Mouse (Mus musculus): Measurements from ENCODE around the gene Pramel1.
"Not testable (repeated sequence)": the region's sequence is repeated elsewhere in the genome, so short reads cannot be mapped to it uniquely, and the experiment has no call there.

Gene Pramel1

DNA sequence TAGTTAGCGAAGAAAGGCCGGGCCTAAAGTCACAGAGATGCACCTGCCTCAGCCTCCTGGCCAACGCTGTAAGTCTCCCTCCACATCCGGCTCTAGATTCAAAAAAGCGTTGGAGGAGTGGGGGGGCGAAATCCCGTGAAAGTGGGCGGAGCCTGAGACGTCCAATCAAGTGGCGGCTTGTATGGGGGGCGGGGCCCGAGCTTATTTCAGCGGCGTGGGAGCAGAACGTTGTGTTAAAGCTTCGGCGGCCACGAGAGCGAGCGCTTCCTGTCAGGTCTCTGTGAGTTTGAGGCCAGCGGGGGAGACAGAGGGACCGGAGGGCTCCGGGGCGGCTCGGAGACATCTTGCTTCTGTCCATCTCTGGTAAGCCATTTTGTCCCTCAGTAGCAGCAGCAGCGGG, at the start of gene Pramel1:
Gene Pramel1, plus strand, starts transcription at position 248 of the 400 bp plus-strand sequence.
- DNase-seq (ENCODE audit: low spot score in 2 of 2), result no peak

DNA sequence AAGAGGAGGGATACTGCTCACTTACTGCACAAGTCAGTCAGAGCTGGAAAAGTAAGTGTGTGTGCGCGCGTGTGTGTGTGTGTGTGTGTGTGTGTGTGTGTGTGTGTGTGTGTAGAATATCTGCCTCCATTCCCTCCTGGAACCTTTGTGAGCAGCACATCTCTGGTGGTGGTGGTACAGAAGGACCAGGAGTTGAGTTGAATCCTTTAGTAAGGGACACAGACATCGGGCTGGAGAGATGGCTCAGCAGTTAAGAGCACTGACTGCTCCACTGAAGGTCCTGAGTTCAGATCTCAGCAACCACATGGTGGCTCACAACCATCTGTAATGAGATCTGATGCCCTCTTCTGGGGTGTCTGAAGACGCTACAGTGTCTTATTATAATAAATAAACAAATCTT, 48.7 kb upstream of the Pramel1 start:
- DNase-seq (ENCODE audit: low spot score in 2 of 2), result not testable (repeated sequence)

DNA sequence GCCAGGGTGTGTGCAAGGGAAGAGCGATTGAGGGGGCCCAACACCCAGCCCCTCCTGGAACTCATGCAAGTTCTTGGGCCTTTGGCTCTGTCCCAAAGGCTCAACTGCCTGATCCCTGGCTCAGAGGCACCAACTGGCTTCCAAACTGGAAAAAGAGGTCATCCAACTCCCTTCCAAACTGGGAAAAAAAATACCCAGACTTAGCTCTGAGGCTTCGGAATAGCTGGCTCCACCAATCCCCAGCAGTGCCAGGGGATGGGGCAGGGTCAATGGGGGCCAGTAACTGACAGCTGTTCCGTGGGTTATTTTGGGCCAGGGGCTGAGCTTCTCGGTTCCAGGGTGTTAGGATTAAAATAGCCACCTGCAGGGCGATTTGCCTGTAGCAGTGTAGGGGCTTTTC, 45.5 kb upstream of the Pramel1 start:
- no peak for DNase-seq (ENCODE audit: low spot score in 2 of 2)

DNA sequence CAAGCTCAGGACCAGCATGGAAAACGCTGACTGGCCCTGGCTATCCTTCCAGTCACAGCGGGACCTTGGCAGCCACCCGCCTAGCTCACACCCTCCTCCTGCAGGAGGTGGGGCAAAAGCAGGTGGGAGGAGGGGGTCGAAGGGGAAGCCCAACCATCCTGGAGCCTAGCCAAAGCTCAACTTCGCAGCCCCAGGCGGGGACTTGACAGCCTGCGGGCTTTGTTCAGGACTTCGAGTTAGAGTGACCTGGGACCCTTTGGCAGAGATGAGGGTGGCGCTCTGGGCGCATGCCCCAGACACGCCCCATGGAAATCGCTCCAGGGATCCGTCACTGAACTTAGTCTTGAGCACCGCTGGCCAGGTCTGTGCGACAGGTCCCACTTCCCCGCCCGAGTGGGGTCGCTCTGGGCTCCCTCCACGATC, 44.7 kb upstream of the Pramel1 start, which contains the start of gene Lrrc38:
Gene Lrrc38, plus strand, starts transcription at position 274 of the 423 bp plus-strand sequence.
- no peak for DNase-seq (ENCODE audit: low spot score in 2 of 2)

DNA sequence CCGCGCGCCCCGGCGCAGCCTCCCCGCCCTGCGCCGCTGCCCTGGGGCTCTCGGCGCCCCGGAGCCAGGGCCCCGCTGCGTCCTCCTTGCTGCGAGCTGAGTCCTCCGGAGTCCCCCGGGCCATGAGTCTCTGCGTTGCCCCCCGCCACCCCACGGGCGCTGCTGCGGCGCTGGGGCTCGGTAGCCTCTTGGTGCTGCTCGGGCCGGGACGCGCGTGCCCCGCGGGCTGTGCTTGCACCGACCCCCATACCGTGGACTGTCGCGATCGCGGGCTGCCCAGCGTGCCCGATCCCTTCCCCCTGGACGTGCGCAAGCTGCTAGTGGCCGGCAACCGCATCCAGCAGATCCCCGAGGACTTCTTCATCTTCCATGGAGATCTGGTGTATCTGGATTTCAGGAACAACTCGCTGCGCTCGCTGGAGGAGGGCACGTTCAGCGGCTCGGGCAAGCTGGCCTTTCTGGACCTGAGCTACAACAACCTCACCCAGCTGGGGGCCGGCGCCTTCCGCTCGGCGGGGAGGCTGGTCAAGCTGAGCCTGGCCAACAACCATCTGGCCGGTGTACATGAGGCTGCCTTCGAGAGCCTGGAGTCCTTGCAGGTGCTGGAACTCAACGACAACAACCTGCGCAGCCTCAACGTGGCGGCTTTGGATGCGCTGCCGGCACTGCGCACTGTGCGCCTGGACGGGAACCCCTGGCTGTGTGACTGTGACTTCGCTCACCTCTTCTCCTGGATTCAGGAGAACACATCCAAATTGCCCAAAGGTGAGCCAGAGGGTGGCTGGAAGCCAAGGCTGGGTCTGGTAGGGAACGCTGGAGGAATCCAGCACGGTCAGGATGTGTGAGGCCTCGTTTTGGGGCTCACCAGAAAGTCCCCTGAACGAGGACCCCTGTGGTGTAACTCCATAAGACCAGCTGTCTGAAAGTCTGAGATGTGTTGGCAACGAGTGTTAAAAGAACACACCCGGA, 43.9 kb upstream of the Pramel1 start:
- peak in 1 of 2 experiments; percentile 20 for DNase-seq (ENCODE audit: low spot score in 2 of 2)

DNA sequence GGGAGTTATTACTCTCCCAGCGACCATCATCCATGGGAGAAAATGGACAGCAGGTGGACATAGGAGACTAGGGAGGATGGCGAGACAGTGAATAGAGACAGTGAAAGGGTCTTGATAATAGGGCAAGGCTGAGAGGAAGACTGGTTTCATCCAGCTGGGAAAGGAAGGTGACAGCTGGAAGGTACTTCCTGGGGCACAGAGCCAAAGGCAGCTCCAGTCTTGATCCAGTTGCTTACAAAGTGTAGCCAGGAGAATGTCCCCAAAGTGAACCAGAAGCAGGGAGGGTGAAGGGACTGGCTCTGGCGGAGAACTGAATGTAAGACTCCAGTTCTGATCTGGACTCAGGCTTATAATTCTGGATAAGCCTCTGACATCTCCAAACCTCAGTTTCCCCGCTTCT, 41.9 kb upstream of the Pramel1 start:
- DNase-seq (ENCODE audit: low spot score in 2 of 2), result no peak

DNA sequence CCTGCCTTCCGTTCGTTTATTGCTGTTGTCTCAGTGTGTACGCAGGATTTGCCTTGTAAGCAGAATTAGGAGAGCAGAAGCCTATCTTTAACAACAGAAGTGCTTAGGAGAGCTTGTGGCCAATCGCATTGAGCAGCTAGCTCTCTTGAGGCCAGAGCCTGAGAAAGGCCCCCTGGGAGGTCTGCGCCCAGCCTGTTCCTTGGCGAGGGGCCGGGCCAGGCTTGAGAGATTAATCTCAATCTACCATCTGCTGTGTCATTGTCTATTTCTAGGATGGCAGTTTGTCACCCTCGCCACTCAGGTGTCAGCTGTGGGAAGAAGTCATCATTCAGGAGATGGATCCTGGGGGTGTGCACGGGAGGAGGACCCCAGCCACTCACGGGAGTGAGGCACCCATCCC, 32.7 kb upstream of the Pramel1 start:
- no peak for DNase-seq (ENCODE audit: low spot score in 2 of 2)

DNA sequence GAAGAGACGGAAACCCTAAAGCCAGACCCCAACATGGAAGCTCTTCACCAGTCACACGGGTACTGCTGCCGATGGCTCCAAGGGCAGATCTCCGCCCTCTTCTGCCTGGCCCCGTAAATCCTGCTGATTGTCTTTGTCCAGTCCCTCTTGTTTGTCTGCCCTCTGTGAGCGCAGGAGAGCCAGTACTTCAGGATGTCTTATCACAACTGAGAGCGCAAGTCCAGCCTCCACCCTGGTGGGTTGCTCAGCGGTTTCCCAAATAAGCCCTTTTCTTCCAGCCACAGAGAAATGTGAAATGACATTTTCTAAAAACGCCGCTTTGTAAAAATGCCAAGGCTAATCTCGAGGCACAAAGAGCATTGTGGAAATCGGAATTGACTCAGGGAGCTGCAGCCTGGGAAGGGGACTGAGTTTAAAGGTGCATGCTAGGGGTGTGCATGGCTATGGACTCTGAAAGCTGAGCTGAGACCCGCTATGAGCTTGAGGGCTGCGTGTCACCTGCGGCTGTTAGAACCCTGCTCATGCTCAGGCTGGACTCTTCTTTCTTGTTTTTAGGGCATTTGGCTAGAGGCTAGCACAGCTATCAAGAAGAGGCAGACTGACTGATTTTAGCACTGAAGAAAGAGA, 27.7 kb upstream of the Pramel1 start:
- DNase-seq (ENCODE audit: low spot score in 2 of 2), result no peak

DNA sequence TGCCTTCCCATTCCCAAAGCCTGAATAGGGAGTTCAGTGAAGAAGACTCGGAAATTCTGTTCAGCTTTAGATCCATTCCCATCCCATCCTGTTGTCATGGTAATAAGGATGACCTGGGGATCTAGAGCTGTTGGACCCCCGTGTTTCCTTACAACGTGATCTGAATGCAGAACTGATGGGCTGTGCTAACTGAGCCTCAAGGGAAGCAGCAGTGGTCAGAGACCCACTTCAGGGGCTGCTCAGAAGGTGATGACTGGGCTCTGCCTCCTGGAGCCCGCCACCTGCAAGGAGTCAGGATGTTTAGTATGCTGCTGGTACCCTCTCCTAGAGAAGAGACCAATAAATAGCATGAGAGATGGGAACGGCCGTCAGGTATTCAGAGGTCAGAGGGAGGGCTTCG, 14.7 kb upstream of the Pramel1 start:
- no peak for DNase-seq (ENCODE audit: low spot score in 2 of 2)

DNA sequence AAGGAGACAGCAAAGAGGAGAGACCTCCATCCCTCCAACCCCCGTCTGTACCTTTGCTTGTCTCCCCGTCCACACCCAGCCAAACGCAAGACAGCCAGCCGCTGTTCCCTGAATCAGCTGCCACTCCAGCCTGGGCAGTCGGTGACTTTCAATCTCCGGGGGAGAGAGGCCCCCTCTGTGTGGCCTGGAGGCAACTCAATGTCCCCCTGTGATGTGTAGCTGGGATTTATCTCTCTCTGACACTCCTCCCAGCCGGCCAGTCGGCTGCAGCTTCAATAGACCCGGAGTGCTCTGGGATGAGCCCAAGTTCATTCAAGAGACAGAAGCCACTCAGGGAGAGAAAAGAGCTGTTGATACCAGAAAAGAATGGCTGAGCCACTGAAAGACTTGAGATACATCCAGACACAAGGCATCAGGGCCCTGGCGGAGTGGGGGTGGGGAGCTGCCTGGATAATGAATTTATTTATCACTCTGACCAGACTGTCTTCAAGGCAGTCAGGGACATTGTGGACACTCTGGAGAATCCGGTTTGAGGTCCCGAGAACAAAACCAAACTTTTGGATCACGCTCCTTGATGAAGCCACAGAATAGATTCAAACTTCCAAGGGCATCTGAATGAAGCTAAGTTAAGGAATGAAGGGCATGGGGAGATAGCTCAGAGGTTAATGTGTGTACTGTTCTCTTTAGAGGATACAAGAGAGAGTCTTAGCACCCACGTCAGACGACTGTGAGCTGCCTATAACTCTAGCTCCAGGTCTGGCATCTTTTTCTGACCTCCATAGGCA, 14.1 kb upstream of the Pramel1 start:
- DNase-seq (ENCODE audit: low spot score in 2 of 2), result peak in 1 of 2 experiments; percentile 14

DNA sequence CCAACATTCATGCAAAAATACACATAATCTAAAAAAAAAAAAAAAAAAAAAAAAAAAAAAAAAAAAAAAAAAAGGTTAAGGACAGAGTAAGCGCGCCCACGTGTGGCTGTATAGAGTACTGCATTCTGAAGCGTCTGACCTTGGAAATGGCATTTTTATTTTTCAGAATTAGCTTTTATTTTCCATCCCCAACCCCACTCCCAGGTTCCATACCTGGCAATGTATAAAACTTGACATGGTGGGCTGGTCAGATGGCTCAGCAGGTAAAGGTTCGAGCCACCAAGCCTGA, 13.6 kb upstream of the Pramel1 start:
- peak; percentile 16 to 22 for DNase-seq (ENCODE audit: low spot score in 2 of 2)

DNA sequence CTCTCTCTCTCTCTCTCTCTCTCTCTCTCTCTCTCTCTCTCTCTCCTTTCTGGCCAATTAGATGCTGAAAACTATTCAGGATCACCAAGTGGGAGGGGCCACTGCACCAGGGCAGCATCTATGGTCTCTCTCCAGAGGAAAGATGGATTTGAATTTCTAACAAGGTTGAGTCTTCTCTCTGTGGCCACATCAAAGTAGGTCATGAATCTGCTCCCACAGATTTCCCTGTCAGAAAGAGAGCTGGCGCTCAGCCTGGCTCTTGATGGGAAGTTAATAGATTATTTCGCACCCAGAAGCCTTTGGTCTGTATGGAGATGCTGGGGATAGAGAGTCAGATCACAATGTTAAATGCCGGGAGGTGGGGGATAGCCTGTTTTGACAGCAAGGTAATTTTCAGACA, 12.1 kb upstream of the Pramel1 start:
- DNase-seq (ENCODE audit: low spot score in 2 of 2), result no peak

DNA sequence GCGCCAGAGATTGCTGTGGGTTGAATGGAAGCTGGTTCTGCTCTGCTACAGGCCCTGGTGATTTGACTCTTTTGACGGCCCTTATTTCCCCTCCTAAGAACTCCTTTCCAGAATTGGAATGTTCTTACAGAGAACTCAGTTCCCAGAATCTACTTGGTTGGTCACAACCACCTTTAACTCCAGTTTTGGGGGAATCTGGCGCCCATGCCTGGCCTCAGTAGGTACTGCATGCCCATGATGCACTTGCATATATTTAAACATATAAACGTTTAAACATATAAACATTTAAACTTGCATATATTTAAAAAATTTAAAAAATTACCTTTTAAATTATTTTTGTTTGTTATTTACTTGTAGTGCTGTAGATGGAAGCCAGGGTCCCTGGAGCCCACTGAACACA, 10.6 kb upstream of the Pramel1 start:
- DNase-seq (ENCODE audit: low spot score in 2 of 2), result no peak

DNA sequence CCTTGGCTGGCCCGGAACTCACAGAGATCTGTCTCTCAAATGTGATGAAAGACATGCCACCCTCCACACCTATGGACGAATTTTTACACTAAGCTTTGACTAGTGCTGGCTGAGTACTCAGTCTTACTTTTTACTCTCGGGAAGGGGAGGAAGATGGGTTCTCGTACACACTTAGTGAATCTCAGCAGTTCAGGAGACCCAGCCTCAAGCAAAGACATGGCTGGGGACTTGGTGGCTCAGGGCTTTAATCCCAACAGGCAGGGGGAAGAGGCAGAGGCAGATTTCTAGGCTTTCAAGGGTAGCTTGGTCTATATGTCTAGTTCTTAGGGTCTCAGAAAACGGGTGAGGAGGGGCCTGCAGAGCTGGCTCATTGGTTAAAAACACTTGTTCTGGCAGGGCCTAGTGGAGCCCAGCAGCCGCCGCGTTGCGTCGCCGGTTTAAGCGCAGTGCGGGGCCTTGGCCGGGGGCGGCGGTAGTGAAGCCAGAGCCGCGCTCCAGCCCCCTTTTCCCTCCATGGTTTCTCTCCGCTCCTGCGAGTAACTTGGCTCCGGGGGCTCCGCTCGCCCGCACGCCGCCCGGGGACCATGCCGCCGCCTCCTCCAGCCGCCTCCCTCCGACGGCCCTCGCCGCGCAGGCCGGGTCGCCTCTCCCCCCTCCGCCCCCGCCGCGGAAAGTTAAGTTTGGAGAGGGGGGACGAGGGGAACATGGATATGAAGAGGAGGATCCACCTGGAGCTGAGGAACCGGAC, 5.1 kb upstream of the Pramel1 start:
- peak; percentile 12 to 40 for DNase-seq (ENCODE audit: low spot score in 2 of 2)

DNA sequence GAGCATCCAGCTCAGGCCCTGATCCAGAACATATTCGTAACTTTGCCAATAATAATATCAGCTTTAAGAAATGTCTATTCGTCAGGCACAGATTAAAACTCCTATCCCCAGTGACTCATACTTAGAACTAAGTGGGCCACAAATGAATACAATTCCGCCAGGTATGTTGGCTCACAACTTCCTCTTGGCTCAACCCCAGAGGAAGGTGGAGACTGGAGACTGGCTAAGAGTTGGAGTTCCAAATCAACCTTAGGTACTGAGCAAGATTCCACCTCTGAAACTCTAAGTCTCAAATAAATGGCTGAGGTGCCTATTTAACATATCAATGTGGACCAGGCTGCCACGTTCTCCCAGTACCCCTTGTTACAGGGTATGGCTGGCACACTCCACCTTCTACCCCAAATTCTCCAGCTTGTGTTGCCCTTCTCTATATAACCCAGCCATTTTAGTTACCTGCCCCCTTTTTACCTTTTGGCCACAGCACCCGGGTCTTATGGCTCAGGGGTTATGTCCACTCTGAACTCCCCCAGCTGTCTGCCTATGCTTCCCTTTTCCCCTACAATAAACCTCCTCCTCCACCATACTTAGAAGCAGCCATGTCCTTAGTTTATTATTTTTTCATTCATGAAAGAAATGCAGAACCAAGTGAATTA, 17.5 kb downstream of the Pramel1 start:
- no peak for DNase-seq (ENCODE audit: low spot score in 2 of 2)

DNA sequence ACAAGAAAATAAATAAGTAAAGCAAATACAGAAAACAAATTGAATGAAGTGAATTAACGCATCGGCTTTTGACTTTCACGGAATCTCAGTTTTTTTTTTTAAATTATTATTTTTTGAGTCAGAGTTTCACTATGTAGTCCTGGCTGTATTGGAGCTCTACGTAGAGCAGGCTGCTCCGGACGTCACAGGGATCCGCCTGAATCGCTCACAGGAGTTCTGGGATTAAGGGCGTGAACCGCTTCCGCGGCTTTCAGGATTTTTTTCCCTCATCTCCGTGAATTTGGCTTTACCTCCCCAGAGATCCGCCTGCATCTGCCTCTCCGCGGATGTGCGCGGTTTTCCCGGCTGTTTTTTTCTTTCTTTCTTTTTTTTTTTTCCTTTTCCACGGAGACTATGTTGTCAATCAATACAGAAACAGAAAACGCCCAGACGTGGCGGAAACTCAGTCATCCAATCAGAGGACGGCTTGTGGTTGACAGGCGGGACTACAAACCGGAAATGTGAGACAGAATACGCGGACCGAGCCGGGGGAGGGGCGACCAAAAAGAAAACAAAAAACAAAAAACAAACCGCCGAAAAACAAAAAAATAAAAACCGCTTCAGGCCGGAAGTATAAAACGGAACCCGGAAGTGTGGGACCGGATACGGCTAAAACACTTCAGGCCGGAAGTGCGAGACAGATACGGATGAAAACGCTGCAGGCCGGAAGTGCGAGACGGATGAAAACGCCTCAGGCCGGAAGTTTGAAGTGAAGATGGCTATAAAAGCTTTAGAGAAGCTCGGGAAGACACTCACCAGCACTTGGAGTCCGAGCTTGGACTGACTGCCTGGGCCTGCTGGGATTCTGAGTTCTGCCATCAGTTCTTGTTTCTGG, 18.2 kb downstream of the Pramel1 start, which contains the start of gene Pramef8:
Gene Pramef8, plus strand, starts transcription at position 208 of the 874 bp plus-strand sequence.
- peak; percentile 91 to 95 for DNase-seq (ENCODE audit: low spot score in 2 of 2)

DNA sequence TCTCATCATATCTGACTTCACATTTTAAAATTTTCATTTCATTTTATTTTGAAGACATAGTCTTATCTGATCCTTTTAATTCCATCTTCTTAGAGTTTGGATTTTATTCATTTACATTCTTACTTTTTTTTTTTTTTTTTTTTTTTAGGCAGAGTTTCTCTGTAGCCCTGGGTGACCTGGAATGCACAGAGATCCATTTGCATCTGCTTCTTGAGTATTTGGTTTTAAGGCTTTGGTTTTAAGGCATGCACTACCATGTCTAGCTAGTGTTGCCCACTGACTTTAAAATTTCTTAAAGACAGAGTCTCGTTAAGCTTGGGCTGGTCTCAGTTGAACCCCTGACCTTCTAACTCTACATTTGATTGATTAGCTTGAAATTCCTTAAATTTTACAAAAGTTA, 19.4 kb downstream of the Pramel1 start:
- no peak for DNase-seq (ENCODE audit: low spot score in 2 of 2)

DNA sequence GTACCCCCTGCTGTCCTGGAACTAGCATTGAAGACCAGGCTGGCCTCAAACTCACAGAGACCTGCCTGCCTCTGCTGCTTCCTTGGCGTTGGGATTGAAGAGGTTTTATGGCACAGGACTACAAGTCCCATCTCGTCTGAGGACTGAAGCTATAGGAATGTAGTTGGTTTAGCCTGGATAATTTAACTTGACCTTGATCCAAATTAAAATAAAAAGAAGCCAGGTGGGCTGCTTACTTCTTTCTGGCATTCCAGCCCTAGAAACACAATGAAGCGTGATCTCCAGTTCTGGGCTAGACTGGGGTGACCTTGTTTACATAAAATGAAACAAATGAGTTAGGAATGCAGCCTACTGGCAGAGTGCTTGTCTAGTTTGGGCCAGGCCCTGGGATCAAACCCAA, 19.9 kb downstream of the Pramel1 start:
- no peak for DNase-seq (ENCODE audit: low spot score in 2 of 2)

DNA sequence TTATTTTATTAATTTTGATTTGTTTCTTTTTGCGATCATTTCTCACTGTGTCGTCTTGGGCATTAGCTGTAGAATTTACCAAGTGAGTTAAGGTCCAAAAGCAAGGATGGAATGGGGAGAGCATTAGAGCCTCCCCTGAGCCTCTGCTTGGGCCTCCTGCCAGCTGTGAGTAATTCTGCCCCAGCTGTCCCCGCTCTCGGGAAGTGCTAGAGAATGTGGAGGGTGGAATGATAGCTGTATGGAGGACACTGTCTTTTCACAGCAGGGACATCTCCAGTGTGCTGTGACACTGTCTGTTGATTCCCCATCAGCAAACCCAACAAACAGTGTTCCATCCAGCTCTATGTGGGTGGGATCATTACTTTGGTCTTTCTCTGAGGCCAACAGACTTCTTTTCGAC, 32.5 kb downstream of the Pramel1 start:
- not testable (repeated sequence) for DNase-seq (ENCODE audit: low spot score in 2 of 2)
